Mouse (Mus musculus) urinary bladder, adult 18-20 months (tissue): ENCODE results near the gene Rnf207.

Experiments
- DNase-seq, 2 experiments: peaks; one replicate each; pipeline ENCODE4 v3.0.0; 2022; ENCODE audit warnings: low spot score in 2 of 2, mixed read lengths in 2 of 2

Gene Rnf207

GRCm38 (mm10) chr4:152295916-152296315, 22.9 kb downstream of the Rnf207 start:
- DNase-seq, result no peak

DNA sequence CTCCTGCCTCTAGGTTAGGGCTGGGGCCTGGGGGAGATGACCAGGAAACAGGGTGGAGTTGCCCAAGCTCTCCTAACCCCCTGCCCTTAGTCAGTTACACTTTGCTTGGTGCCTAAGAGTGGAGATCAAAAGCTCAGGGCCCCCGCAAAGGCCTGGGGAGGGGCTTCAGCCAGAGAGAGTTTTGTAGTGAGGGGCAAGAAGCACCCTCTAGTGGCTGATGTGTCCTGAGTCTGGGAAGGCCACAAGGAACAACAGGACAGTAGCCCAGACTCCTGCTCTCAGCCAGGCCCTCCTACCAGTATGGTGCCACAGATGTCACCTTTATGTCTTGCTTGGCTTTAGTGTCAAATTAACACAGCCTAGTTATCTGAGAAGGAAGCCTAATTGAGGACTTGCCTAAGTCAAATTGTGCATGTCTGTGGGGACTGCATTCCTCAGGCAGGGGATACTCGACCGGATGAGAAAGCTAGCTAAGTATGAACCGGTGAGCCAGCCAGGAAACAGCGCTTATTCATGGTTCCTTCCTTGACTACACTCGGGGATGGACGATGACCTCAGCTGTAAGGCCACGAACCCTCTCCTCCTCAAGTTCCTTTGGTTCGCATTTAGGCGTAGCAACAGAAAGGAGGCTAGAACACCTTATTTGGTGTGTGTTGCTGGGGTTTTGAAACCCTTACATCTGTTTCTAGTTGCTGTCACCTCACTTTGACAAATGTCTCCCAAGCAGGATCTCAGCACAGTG, 24.4 kb downstream of the Rnf207 start:
- DNase-seq, result no peak

DNA sequence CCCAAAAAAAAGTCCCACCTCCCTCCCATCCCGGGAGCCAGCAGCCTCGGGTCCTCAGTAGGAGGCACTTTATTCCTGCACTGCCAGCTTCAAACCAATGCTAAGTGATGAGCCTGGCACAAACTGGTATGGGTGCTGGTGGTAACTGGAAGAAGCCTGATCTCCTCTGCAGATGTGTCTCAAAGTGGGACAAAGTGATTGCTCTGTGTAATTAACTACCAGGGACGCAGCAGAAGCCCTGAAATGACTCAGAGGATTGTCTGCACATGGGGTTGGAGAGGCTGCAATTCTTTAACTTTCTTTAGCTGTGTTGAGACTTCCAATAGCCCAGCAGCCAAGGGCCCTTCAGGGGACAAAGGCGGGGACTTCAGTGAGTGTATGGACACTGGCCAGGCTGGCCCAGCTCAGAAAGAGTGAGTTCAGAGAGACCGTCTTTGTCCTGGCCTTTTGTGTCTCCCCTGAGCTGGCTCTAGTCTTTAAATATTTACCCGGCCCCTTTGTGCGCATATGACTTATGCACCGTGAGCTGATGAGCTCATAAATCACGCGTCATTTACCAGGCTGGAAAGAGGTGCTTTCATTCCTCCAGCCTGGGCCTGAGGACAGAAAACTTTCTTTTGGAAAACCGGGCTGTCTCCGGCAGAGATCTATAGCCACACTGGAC, 26.6 kb downstream of the Rnf207 start:
- no peak for DNase-seq

- DNase-seq, result no peak
These were observed 27.2 kb downstream of the Rnf207 start, which contains the start of gene Hes3 for GRCm38 (mm10) chr4:152291562-152291961. Gene Hes3, minus strand, starts transcription at chr4:152291662.

DNA sequence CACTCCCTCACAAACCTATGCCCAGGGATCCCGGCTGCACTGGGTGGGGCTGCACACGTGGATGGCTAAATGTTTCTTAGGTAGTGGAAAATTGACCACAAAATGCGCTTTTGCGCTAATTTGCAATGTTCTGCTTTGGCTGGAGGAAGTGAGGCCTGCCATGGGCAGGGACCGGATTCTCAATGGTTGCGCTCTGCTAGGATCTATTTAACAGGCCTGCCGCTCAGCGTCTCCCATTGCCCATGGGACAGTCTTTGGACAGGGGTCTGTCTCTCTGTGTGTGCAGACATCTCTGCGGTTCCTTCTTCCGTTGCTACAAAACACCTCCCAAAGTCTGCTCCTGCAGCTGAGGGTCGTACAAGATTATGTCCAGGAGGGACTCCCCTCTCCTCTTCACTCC, 27.8 kb downstream of the Rnf207 start:
- DNase-seq, result no peak

DNA sequence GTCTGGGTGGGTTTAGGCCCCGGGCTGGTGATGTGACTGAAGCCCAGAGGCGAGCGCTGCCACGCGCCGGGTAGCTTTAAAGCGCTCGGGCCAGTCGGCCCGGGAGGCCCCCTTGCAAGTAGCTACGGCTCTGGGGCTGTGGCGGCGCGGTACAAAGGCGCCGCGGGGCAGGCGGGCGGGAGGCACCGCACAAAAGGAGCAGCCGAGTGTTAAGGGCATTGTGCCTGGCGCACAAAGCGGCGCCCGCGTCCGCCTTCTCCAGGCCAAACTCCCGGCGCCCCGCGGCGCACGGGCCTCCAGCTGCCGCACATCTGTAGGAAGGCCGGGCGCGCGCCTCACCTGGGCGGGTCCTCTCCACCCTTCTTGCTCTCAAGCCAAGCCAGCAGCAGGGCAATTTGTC, 28.4 kb downstream of the Rnf207 start:
- DNase-seq, result no peak

DNA sequence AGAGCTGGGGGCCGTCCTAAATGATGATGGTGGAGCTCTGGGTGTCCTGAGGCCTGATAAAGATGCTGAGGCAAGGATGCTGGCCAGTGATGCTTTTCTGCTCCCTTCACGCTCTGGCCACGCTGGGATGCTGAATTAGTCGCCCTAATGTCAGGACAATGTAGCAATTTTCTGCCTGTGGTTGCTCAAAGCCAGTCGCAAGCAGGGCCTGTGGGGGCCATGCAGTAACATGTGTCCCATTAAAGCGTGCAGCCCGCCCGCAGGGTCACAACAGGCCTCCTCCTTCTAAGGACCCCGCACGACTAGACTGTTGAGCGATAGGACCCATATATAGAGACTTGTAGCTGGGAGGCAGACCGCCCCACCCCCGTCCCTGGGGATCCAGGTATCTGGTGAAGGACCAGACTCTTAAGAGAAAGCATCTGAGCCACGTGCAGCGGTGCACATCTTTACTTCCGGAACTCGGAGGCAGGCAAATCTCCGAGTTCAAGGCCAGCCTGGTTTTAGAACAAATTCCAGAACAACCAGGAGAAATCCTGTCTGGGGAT, 30.3 kb downstream of the Rnf207 start:
- no peak for DNase-seq

- DNase-seq, result no peak
These were observed 31.3 kb downstream of the Rnf207 start for GRCm38 (mm10) chr4:152287317-152288120.

- no peak for DNase-seq
These were observed 31.9 kb downstream of the Rnf207 start for GRCm38 (mm10) chr4:152286887-152287286.

- no peak for DNase-seq
These were observed 32.6 kb downstream of the Rnf207 start for GRCm38 (mm10) chr4:152286183-152286582.

DNA sequence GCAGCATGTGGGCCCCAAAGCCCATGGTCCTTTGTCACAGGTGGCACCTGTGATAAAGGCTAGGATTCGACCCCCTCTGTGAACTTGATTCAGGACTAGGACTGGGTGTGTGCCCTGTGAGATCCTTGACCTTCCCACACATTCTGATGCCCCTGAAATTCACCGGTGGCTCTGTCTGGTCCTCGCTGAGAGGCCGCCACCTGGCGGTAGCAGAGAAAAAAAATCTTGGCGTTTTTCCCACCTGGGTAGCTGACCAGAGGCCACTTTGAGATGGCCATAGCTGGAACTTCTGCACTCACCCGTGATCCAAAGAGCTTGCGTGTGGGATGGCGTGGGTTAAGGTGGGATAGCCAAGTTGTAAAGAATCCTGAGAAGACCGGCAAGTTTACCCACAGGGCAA, 33.3 kb downstream of the Rnf207 start:
- peak; percentile 43 for DNase-seq

DNA sequence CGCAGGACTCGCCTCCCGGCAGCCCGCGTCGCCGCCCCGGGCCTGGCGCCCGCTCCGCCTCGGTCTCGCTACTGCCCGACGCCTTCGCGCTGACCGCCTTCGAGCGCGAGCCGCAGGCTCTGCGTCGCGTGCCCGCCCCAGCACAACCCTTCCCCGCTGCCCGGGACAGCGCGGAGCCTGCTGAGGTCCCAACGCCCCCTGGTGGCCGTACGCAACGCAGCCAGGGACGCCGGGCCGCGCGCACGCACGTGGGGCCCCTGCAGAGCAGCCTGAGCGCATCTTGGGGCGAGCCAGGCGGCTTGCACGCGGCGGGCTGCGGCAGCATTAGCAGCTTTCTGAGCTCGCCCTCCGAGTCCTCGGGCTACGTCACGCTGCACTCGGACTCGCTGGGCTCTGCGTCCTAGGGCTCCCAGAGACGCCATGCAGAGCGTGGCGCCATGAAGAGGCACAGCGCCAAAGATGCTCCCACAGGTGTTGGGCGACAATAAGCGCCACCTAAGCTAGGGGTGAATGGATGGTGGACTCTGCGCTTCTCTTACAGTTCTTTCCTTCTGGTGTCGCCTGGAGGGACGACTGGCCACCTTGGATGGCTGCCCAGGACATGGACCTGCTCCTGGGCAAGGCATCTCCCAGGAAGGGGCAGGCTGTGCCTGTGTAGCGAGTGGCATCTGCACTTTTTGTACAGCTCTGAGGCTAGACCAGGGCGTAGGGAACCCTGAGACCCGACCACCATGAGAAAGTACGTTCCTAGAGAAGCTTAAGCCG, 35.4 kb downstream of the Rnf207 start:
- DNase-seq, result peak; percentile 72 to 76

DNA sequence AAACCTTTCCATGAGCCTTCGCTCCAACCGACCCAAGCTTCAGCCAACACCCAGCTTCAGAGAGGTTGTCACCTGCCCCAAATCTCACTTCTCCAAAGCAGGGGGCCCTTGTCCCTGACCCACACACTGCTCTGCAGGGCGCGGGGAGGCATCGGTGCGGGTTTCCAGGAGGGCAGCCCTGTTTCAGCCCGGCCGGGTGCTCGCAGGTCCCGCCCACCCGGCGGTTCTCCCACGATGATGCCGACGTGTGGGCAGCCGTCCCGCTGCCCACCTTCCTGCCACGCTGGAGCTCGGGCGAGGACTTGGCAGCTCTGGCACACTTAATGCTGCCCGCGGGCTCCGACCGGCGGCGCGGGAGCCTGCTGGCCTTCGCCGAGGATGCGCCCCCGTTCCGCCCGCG, 36.1 kb downstream of the Rnf207 start:
- no peak for DNase-seq

DNA sequence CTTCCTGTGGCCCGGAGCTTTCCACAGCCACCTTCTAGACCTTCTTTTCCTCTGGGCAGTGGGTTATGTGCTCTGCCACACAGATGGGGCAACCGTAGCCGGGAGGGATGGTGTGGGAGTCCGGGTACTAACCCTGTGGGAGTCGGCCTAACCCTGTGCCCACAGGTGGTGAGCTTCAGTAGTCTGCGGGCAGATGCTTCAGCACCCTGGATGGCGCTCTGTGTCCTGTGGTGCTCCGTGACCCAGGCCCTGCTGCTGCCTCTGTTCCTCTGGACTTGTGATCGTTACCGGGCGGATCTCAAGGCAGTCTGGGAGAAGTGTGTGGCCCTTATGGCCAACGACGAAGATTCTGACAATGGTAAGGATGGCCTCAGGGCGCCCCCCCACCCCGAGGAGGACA, 37.2 kb downstream of the Rnf207 start:
- DNase-seq, result no peak

- no peak for DNase-seq
These were observed 39.8 kb downstream of the Rnf207 start for GRCm38 (mm10) chr4:152278986-152279385.

DNA sequence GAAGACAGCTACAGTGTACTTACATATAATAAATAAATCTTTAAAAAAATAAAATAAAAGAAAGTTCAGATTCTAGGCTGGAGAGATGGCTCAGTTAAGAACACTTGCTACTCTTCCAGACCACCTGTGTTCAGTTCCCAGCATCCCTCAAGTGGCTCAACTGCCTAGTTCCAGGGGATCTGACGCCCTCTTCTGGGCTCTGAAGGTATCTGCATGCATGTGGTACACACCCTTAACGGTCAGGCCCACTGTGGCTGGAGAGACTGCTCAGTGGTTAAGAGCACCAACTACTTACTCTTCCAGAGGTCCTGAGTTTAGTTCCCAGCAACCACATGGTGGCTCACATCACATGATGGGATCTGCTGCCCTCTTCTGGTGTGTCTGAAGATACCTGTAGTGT, 40.9 kb downstream of the Rnf207 start:
- DNase-seq, result no peak

GRCm38 (mm10) chr4:152276389-152277347, 42.1 kb downstream of the Rnf207 start:
- DNase-seq, result no peak

DNA sequence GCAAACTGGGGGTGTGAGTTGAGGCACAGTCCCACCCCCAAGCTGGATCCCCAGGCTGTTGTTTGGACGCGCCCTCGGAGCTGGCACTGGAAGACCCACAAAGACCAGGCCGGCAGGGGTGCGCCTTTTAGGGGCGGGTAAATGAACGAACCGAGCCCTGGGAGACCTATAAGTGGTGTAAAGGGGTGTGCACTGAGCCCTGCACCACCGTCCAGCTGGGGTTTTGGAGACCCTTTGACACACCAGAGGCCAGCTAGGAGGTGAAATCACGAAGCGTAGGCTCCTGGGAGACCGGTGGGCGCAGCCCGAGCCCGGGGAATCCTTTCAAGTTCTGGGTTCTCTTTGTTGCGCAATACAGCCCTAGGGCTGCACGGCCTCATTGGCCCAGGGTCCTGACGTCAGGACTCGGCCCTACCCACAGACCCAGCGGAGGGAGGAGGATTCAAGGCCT, 44.1 kb downstream of the Rnf207 start:
- DNase-seq, result peak in 1 of 2 experiments; percentile 41

DNA sequence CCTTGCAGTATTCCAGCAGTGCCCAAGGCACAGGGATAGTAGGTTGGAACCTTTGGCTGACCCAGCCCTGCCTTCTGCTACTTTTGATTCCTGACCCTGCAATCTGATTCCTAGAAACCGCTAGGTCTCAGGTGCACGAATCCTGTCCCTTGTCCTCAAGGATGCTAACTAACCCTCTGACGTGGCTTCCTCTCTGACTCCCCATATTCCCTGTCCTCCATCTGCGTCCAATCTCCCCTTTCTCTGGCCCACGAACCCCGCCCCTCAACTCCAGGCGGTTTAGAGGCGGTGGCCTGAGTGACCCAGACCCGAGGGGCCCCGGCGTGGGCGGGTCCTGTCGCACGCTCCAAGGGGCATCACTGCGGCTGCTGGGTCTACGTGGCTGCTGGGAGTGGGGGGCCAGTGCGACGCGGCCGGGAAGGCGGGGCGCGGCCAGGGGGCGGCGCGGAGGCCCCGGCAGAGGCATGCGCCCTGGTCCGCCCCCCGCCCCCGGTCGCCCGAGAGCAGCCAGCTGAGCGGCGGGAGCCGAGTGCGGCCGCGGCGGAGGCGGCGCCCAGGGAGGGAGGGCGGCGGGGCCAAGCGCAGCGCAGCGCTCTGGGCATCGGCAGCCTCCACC, 45.1 kb downstream of the Rnf207 start, which contains the start of gene Gpr153:
TSS of gene Gpr153 (plus strand) at position 612 of the 616 bp plus-strand sequence.
- no peak for DNase-seq

DNA sequence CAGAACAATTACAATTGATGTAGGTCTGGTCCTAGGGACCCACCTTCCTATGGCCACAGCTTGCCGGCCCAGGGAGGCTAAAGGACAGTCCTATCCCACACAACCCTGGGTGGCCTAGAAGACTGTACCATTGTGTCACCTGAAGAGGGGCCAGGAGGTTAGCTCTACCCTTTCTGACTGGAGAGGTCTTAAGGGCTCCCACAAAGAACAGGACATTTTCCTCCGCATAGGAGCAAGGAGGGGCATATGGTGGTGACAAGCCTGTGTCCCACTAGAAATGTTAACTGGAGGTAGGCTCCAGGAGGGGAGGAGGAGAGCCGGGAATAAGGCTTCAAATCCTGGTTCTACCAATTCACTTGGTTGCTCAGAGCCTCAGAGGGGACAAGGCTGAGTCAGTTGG, 45.6 kb downstream of the Rnf207 start:
- DNase-seq, result no peak
